Mouse (Mus musculus): Measurements from ENCODE around the gene 3110082I17Rik. TPM values are rescaled to one million over a fixed set of nuclear protein-coding genes. Genes with fewer than 3 reads are reported as not detected.

The 3110082I17Rik gene
- total and polyA plus RNA-seq, 2 experiments from 2014 or later = 11.9 to 19.4 TPM

- H3K4me3 ChIP-seq (ENCODE audit: low read depth, low read length) = no peak overlapping the region
- 0 out of 2 replicates have a peak overlapping the region, but pooled peaks have one; percentile 23 for H3K27ac ChIP-seq (ENCODE audit: low read depth, low read length)
- DNase-seq = peak; percentile 40
- no peaks in the 10 kb centered on the region for H3K4me1 ChIP-seq (ENCODE audit: insufficient read depth)
- H3K36me3 ChIP-seq (ENCODE audit: insufficient read depth) = peaks cover 16% of the 10 kb centered on the region
- H3K9ac ChIP-seq = no peak overlapping the region
- WGBS = 35% methylated on average over 5 of the region's 5 CpGs
- no peaks in the 10 kb centered on the region for H3K27me3 ChIP-seq (ENCODE audit: insufficient read depth, low read length)
- no peak for TF ChIP-seq CTCF (IDR thresholded peaks at IDR 0.05; ENCODE audit: low read depth)
- no peaks in the 10 kb centered on the region for H3K9me3 ChIP-seq (ENCODE audit: low read length)
- ATAC-seq = peak; percentile 56; the same call in 1 of the 2 replicates
- no peak overlapping the region for H3K4me2 ChIP-seq (ENCODE audit: low read depth)
These were observed 95.3 kb downstream of the 3110082I17Rik start for GRCm38 (mm10) chr5:139364911-139365571.

DNA sequence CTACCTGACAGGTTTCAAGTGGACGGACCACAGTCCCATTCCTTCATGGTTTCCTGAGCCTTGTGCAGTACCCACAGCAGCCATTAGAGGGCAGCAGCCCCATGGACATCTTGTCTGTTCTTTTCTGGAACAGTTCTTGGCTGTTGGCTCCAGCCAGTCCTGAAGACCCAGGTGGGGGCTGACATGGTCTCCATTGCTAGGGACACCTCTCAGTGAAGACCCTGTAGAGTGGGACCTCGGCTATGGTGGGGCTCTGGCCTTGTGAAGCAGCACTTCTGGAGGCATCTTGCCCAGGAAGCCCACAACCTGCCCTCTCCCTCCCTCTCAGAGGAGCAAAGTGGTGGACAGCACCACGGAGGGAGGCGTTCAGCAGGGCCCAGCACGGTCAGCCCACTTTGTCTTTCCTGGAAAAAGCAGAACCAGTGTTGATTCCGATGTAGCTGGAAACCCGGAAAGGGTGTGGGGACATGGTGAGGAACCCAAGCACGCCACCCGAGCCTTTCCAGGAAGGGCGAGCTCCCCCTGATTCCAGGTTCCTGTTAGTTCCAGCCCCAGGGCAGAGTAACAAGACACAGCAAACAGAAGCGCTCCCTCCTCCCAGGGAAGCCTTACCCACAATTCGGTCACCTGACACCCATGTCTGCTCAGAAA, 95.9 kb downstream of the 3110082I17Rik start:
- 35% methylated on average over 12 of the region's 12 CpGs for WGBS
- Histone ChIP-seq H3K27ac (ENCODE audit: low read depth, low read length) (0 out of 2 replicates have a peak overlapping the region, but pooled peaks have one; percentile 23), H3K9me3 (ENCODE audit: low read length) (no peaks in the 10 kb centered on the region), H3K9ac (0 out of 2 replicates have a peak overlapping the region, but pooled peaks have one; percentile 28), H3K36me3 (ENCODE audit: insufficient read depth) (peaks cover 16% of the 10 kb centered on the region), H3K4me2 (ENCODE audit: low read depth) (no peak overlapping the region), H3K4me1 (ENCODE audit: insufficient read depth) (no peaks in the 10 kb centered on the region), H3K27me3 (ENCODE audit: insufficient read depth, low read length) (no peaks in the 10 kb centered on the region), H3K4me3 (ENCODE audit: low read depth, low read length) (no peak overlapping the region)
- peak; percentile 99 for TF ChIP-seq CTCF (IDR thresholded peaks at IDR 0.05; ENCODE audit: low read depth)
- ATAC-seq = peak; percentile 78
- DNase-seq = peak; percentile 92

GRCm38 (mm10) chr5:139363858-139364257, 96.5 kb downstream of the 3110082I17Rik start:
- no peaks in the 10 kb centered on the region for H3K9me3 ChIP-seq (ENCODE audit: low read length)
- ATAC-seq = no peak
- no peak overlapping the region for H3K27ac ChIP-seq (ENCODE audit: low read depth, low read length)
- TF ChIP-seq CTCF (IDR thresholded peaks at IDR 0.05; ENCODE audit: low read depth) = no peak
- WGBS = 51% methylated on average over 7 of the region's 7 CpGs
- no peaks in the 10 kb centered on the region for H3K27me3 ChIP-seq (ENCODE audit: insufficient read depth, low read length)
- H3K4me3 ChIP-seq (ENCODE audit: low read depth, low read length) = no peak overlapping the region
- no peak for DNase-seq
- H3K36me3 ChIP-seq (ENCODE audit: insufficient read depth) = peaks cover 16% of the 10 kb centered on the region
- no peak overlapping the region for H3K4me2 ChIP-seq (ENCODE audit: low read depth)
- H3K9ac ChIP-seq = 0 out of 2 replicates have a peak overlapping the region, but pooled peaks have one; percentile 28
- H3K4me1 ChIP-seq (ENCODE audit: insufficient read depth) = no peaks in the 10 kb centered on the region

DNA sequence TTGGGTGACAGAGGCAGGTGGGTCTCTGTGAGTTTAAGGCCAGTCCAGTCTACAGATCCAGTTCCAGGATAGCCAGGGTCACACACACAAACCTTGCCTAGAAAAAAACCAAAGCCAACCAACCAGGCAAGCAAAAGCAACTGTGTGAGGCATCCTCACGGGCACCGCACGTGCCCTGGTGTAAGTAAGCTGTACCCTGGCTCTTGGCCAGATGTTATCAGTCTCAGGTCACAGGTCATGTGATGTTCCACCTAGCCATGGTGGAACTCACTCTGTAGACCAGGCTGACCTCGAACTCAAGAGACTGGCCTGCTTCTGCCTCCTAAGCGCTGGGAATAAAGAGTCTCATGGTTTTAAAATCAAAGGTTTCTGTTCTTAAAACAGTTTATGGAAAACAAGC, 101.1 kb downstream of the 3110082I17Rik start:
- Histone ChIP-seq H3K9ac (no peak overlapping the region), H3K9me3 (ENCODE audit: low read length) (no peaks in the 10 kb centered on the region), H3K4me3 (ENCODE audit: low read depth, low read length) (no peak overlapping the region), H3K4me1 (ENCODE audit: insufficient read depth) (no peaks in the 10 kb centered on the region), H3K27ac (ENCODE audit: low read depth, low read length) (no peak overlapping the region), H3K27me3 (ENCODE audit: insufficient read depth, low read length) (no peaks in the 10 kb centered on the region), H3K36me3 (ENCODE audit: insufficient read depth) (peaks cover 16% of the 10 kb centered on the region), H3K4me2 (ENCODE audit: low read depth) (no peak overlapping the region)
- no peak for ATAC-seq
- no peak for TF ChIP-seq CTCF (IDR thresholded peaks at IDR 0.05; ENCODE audit: low read depth)
- WGBS = 90% methylated on average over 5 of the region's 5 CpGs
- DNase-seq = no peak

DNA sequence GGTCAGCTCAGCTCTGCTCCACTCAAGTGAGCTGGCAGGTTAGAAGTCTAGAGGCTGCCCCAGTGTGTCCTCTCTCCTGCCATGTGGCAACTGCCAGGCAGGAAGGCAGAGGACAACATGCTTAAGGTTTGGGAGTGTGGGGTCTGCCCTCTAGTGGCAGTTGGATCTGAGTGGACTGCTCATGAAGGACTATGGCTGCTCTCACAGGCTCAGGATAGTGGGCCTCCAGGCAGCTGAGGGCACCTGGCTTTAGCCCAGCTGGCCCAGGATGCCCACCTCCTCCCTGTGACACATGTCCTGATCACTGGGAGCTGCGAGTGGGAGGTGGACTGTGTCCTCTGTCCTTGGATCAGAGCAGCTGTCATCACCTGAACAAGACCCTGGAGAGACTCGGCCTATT, 101.7 kb downstream of the 3110082I17Rik start:
- DNase-seq = no peak
- peak; percentile 45; the same call in 1 of the 2 replicates for ATAC-seq
- Histone ChIP-seq H3K9me3 (ENCODE audit: low read length) (no peaks in the 10 kb centered on the region), H3K27me3 (ENCODE audit: insufficient read depth, low read length) (no peaks in the 10 kb centered on the region), H3K36me3 (ENCODE audit: insufficient read depth) (peaks cover 14% of the 10 kb centered on the region), H3K27ac (ENCODE audit: low read depth, low read length) (no peak overlapping the region), H3K4me2 (ENCODE audit: low read depth) (no peak overlapping the region), H3K4me1 (ENCODE audit: insufficient read depth) (no peaks in the 10 kb centered on the region), H3K4me3 (ENCODE audit: low read depth, low read length) (no peak overlapping the region), H3K9ac (no peak overlapping the region)
- peak; percentile 70 for TF ChIP-seq CTCF (IDR thresholded peaks at IDR 0.05; ENCODE audit: low read depth)
- WGBS = 77% methylated on average over 2 of the region's 2 CpGs

- TF ChIP-seq CTCF (IDR thresholded peaks at IDR 0.05; ENCODE audit: low read depth) = peak; percentile 90
- ATAC-seq (peak; percentile 12; the same call in 1 of the 2 replicates), DNase-seq (peak; percentile 67)
- Histone ChIP-seq H3K36me3 (ENCODE audit: insufficient read depth) (no peaks in the 10 kb centered on the region), H3K4me2 (ENCODE audit: low read depth) (no peak overlapping the region), H3K9me3 (ENCODE audit: low read length) (no peaks in the 10 kb centered on the region), H3K27ac (ENCODE audit: low read depth, low read length) (no peak overlapping the region), H3K27me3 (ENCODE audit: insufficient read depth, low read length) (no peaks in the 10 kb centered on the region), H3K4me1 (ENCODE audit: insufficient read depth) (no peaks in the 10 kb centered on the region), H3K4me3 (ENCODE audit: low read depth, low read length) (no peak overlapping the region), H3K9ac (no peak overlapping the region)
- WGBS = 36% methylated on average over 19 of the region's 19 CpGs
These were observed 105.0 kb downstream of the 3110082I17Rik start for GRCm38 (mm10) chr5:139355235-139355772.

- DNase-seq (no peak), ATAC-seq (no peak)
- no peak overlapping the region for H3K4me2 ChIP-seq (ENCODE audit: low read depth)
- no peak overlapping the region for H3K27ac ChIP-seq (ENCODE audit: low read depth, low read length)
- no peak overlapping the region for H3K9ac ChIP-seq
- no peaks in the 10 kb centered on the region for H3K27me3 ChIP-seq (ENCODE audit: insufficient read depth, low read length)
- no peak overlapping the region for H3K4me3 ChIP-seq (ENCODE audit: low read depth, low read length)
- no peaks in the 10 kb centered on the region for H3K4me1 ChIP-seq (ENCODE audit: insufficient read depth)
- no peak for TF ChIP-seq CTCF (IDR thresholded peaks at IDR 0.05; ENCODE audit: low read depth)
- 92% methylated on average over 11 of the region's 11 CpGs for WGBS
- no peaks in the 10 kb centered on the region for H3K36me3 ChIP-seq (ENCODE audit: insufficient read depth)
- H3K9me3 ChIP-seq (ENCODE audit: low read length) = no peaks in the 10 kb centered on the region
These were observed 106.4 kb downstream of the 3110082I17Rik start for GRCm38 (mm10) chr5:139353946-139354345.
